Mouse (Mus musculus): Measurements from ENCODE around the gene Mdm4. TPM values are rescaled to one million over a fixed set of nuclear protein-coding genes. Genes with fewer than 3 reads are reported as not detected.

Mdm4 gene
- polyA plus RNA-seq, 1 experiment from 2014 or later, result 36.5 TPM

DNA sequence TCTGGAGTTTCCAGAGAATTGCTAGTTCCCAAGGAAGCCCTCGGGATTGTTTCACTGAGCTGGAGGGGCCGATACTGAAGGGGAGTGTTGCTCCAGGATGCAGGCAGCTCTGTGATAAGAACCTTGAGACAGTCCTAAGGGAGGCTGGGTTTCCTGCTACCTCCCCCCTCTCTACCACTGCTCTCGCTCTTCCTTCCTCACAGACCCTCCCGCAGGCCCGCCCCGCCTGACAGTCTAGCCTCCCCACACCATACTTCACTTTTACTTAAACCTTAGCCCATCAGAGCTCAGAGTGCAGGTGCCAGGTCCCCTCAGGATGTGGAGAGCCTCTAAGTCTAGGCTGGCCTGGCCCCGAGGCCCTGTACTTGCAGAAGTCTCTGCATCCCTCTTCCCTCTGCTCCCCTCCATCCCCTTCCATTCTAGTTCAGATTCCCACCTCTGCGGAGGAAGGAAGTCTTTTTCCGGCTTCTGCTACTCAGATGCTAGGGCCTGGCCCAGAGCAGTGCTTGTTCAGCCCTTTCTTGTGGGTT is 43.0 kb upstream of the Mdm4 start:
- no peak overlapping the region for H3K4me3 ChIP-seq (ENCODE audit: low read depth, low read length)
- H3K4me2 ChIP-seq, result no peak overlapping the region
- H3K27ac ChIP-seq (ENCODE audit: low read depth, low read length), result no peak overlapping the region
- DNase-seq (ENCODE audit: low spot score, missing footprints) (no peak), ATAC-seq (ENCODE audit: low FRiP score) (no peak)
- H3K9me3 ChIP-seq (ENCODE audit: control insufficient read depth, low read length), result no peaks in the 10 kb centered on the region
- peaks cover 18% of the 10 kb centered on the region for H3K36me3 ChIP-seq (ENCODE audit: control insufficient read depth, insufficient read depth, low read length)
- H3K27me3 ChIP-seq (ENCODE audit: control insufficient read depth, insufficient read depth, low read length), result no peaks in the 10 kb centered on the region
- no peak overlapping the region for H3K9ac ChIP-seq (ENCODE audit: low read length)
- peaks cover 18% of the 10 kb centered on the region for H3K4me1 ChIP-seq (ENCODE audit: control insufficient read depth, insufficient read depth, low read length)
- WGBS, result 56% methylated on average over 9 of the region's 9 CpGs

GRCm38 (mm10) chr1:133071666-133072381 is 41.5 kb upstream of the Mdm4 start:
- DNase-seq (ENCODE audit: low spot score, missing footprints) (no peak), ATAC-seq (ENCODE audit: low FRiP score) (no peak)
- peaks cover 6% of the 10 kb centered on the region for H3K4me1 ChIP-seq (ENCODE audit: control insufficient read depth, insufficient read depth, low read length)
- peaks cover 19% of the 10 kb centered on the region for H3K36me3 ChIP-seq (ENCODE audit: control insufficient read depth, insufficient read depth, low read length)
- no peaks in the 10 kb centered on the region for H3K27me3 ChIP-seq (ENCODE audit: control insufficient read depth, insufficient read depth, low read length)
- H3K27ac ChIP-seq (ENCODE audit: low read depth, low read length), result no peak overlapping the region
- H3K4me3 ChIP-seq (ENCODE audit: low read depth, low read length), result no peak overlapping the region
- WGBS, result 74% methylated on average over 16 of the region's 16 CpGs
- H3K9me3 ChIP-seq (ENCODE audit: control insufficient read depth, low read length), result no peaks in the 10 kb centered on the region
- H3K4me2 ChIP-seq, result no peak overlapping the region
- H3K9ac ChIP-seq (ENCODE audit: low read length), result no peak overlapping the region

GRCm38 (mm10) chr1:133070157-133070556 is 39.8 kb upstream of the Mdm4 start:
- DNase-seq (ENCODE audit: low spot score, missing footprints) (no peak), ATAC-seq (ENCODE audit: low FRiP score) (no peak)
- Histone ChIP-seq H3K4me2 (no peak overlapping the region), H3K36me3 (ENCODE audit: control insufficient read depth, insufficient read depth, low read length) (peaks cover 17% of the 10 kb centered on the region), H3K9me3 (ENCODE audit: control insufficient read depth, low read length) (no peaks in the 10 kb centered on the region), H3K27ac (ENCODE audit: low read depth, low read length) (no peak overlapping the region), H3K27me3 (ENCODE audit: control insufficient read depth, insufficient read depth, low read length) (no peaks in the 10 kb centered on the region), H3K4me1 (ENCODE audit: control insufficient read depth, insufficient read depth, low read length) (no peaks in the 10 kb centered on the region; the same call in 1 of the 2 replicates), H3K9ac (ENCODE audit: low read length) (no peak overlapping the region), H3K4me3 (ENCODE audit: low read depth, low read length) (no peak overlapping the region)
- 47% methylated on average over 3 of the region's 5 CpGs for WGBS

GRCm38 (mm10) chr1:133069275-133070120 is 39.1 kb upstream of the Mdm4 start:
- Histone ChIP-seq H3K9ac (ENCODE audit: low read length) (no peak overlapping the region), H3K4me2 (no peak overlapping the region), H3K27ac (ENCODE audit: low read depth, low read length) (no peak overlapping the region), H3K9me3 (ENCODE audit: control insufficient read depth, low read length) (no peaks in the 10 kb centered on the region), H3K4me1 (ENCODE audit: control insufficient read depth, insufficient read depth, low read length) (no peaks in the 10 kb centered on the region; the same call in 1 of the 2 replicates), H3K4me3 (ENCODE audit: low read depth, low read length) (no peak overlapping the region), H3K27me3 (ENCODE audit: control insufficient read depth, insufficient read depth, low read length) (no peaks in the 10 kb centered on the region), H3K36me3 (ENCODE audit: control insufficient read depth, insufficient read depth, low read length) (peaks cover 12% of the 10 kb centered on the region)
- WGBS, result 86% methylated on average over 12 of the region's 12 CpGs
- no peak for ATAC-seq (ENCODE audit: low FRiP score)
- no peak for DNase-seq (ENCODE audit: low spot score, missing footprints)

GRCm38 (mm10) chr1:133068669-133069274 is 38.4 kb upstream of the Mdm4 start:
- no peak for ATAC-seq (ENCODE audit: low FRiP score)
- Histone ChIP-seq H3K4me2 (no peak overlapping the region), H3K36me3 (ENCODE audit: control insufficient read depth, insufficient read depth, low read length) (peaks cover 13% of the 10 kb centered on the region; the same call in 1 of the 2 replicates), H3K9ac (ENCODE audit: low read length) (no peak overlapping the region), H3K9me3 (ENCODE audit: control insufficient read depth, low read length) (no peaks in the 10 kb centered on the region), H3K27ac (ENCODE audit: low read depth, low read length) (no peak overlapping the region), H3K4me1 (ENCODE audit: control insufficient read depth, insufficient read depth, low read length) (no peaks in the 10 kb centered on the region; the same call in 1 of the 2 replicates), H3K27me3 (ENCODE audit: control insufficient read depth, insufficient read depth, low read length) (no peaks in the 10 kb centered on the region), H3K4me3 (ENCODE audit: low read depth, low read length) (no peak overlapping the region)
- WGBS, result 94% methylated on average over 15 of the region's 15 CpGs
- DNase-seq (ENCODE audit: low spot score, missing footprints), result no peak

DNA sequence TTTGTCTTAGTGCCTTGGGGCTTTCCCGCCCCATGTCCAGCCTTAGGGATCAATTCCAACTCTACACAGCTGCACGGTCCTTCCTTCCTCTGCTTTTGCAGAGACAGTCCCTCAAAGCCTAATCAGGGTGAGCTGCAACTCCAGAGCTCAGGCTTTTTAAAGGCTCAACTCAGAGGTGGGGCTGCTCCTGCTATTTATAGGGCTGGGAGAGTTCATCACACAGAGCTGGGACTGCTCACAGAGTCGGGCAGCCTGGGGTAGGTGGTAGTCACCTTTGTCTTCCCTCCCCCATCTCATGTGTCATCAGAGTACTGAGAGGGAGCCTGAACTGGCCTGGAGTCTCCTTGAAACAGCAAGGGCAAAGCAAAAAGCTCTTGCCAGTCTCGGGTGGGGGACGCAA is 37.9 kb upstream of the Mdm4 start:
- Histone ChIP-seq H3K4me2 (no peak overlapping the region), H3K27ac (ENCODE audit: low read depth, low read length) (no peak overlapping the region), H3K4me3 (ENCODE audit: low read depth, low read length) (no peak overlapping the region), H3K4me1 (ENCODE audit: control insufficient read depth, insufficient read depth, low read length) (no peaks in the 10 kb centered on the region; the same call in 1 of the 2 replicates), H3K36me3 (ENCODE audit: control insufficient read depth, insufficient read depth, low read length) (peaks cover 13% of the 10 kb centered on the region; the same call in 1 of the 2 replicates), H3K9me3 (ENCODE audit: control insufficient read depth, low read length) (no peaks in the 10 kb centered on the region), H3K27me3 (ENCODE audit: control insufficient read depth, insufficient read depth, low read length) (no peaks in the 10 kb centered on the region), H3K9ac (ENCODE audit: low read length) (no peak overlapping the region)
- 70% methylated on average over 5 of the region's 5 CpGs for WGBS
- DNase-seq (ENCODE audit: low spot score, missing footprints), result no peak
- ATAC-seq (ENCODE audit: low FRiP score), result no peak

DNA sequence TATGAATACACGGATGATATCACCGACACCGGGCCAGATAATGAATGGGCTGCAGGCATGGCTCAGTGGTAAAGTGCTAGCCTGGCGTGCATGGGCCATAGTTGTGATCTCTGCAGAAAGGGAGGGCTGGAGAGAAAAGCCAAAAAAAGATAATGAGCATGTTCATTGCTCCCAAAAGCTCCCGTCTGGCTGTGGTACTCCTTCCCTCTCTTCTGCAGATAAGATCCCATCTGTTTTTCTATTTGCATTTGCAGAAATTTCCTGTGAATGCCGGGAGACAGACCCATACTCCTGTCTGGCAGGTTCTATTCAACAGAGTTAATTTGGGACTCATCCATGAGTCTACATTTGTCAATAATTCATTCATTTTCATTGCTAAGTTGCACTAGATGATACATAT is 32.8 kb upstream of the Mdm4 start:
- peaks cover 13% of the 10 kb centered on the region; the same call in 1 of the 2 replicates for H3K36me3 ChIP-seq (ENCODE audit: control insufficient read depth, insufficient read depth, low read length)
- DNase-seq (ENCODE audit: low spot score, missing footprints) (no peak), ATAC-seq (ENCODE audit: low FRiP score) (no peak)
- H3K9ac ChIP-seq (ENCODE audit: low read length), result no peak overlapping the region
- WGBS, result 96% methylated on average over 6 of the region's 6 CpGs
- H3K27ac ChIP-seq (ENCODE audit: low read depth, low read length), result no peak overlapping the region
- no peaks in the 10 kb centered on the region for H3K27me3 ChIP-seq (ENCODE audit: control insufficient read depth, insufficient read depth, low read length)
- H3K9me3 ChIP-seq (ENCODE audit: control insufficient read depth, low read length), result no peaks in the 10 kb centered on the region
- no peak overlapping the region for H3K4me2 ChIP-seq
- no peak overlapping the region for H3K4me3 ChIP-seq (ENCODE audit: low read depth, low read length)
- no peaks in the 10 kb centered on the region for H3K4me1 ChIP-seq (ENCODE audit: control insufficient read depth, insufficient read depth, low read length)

GRCm38 (mm10) chr1:133060681-133061080 is 30.3 kb upstream of the Mdm4 start:
- Histone ChIP-seq H3K27ac (ENCODE audit: low read depth, low read length) (no peak overlapping the region), H3K9ac (ENCODE audit: low read length) (no peak overlapping the region), H3K36me3 (ENCODE audit: control insufficient read depth, insufficient read depth, low read length) (peaks cover 5% of the 10 kb centered on the region; the same call in 1 of the 2 replicates), H3K4me3 (ENCODE audit: low read depth, low read length) (no peak overlapping the region), H3K27me3 (ENCODE audit: control insufficient read depth, insufficient read depth, low read length) (no peaks in the 10 kb centered on the region), H3K9me3 (ENCODE audit: control insufficient read depth, low read length) (no peaks in the 10 kb centered on the region), H3K4me2 (no peak overlapping the region), H3K4me1 (ENCODE audit: control insufficient read depth, insufficient read depth, low read length) (no peaks in the 10 kb centered on the region)
- WGBS, result 54% methylated on average over 4 of the region's 4 CpGs
- ATAC-seq (ENCODE audit: low FRiP score) (no peak), DNase-seq (ENCODE audit: low spot score, missing footprints) (no peak)
